Mouse (Mus musculus) left cerebral cortex, adult 2 months (tissue): ENCODE results near the gene Pop7. TPM values are rescaled to one million over a fixed set of nuclear protein-coding genes. Genes with fewer than 3 reads are reported as not detected.

Experiments
- DNase-seq, 2 experiments: peaks; one replicate each; pipeline ENCODE4 v3.0.0; 2021 to 2022; ENCODE audit warnings: low spot score in 2 of 2, mixed read lengths in 1 of 2; ENCODE audit errors: extremely low spot score in 1 of 2
- H3K27ac ChIP-seq: fragments of 200-600 bp; 2 replicates; pipeline ENCODE4 v1.8.1; 2022
- H3K4me3 ChIP-seq: fragments of 200-600 bp; 2 replicates; pipeline ENCODE4 v1.8.1; 2022
- CTCF ChIP-seq: fragments of 200-600 bp; IDR thresholded peaks from 2 replicates; pipeline ENCODE4 v1.8.1; 2022; ENCODE audit warnings: antibody characterized with exemption, mild to moderate bottlenecking, moderate library complexity
- intact Hi-C: fragments of 180-260 bp; cut with DNase I; formaldehyde crosslinking; loops from one replicate; pipeline ENCODE4 v1.15.1; 2025
- total RNA-seq, 2 experiments: library from RNA; stranded (reverse); gene quantifications; 2 replicates each; pipeline ENCODE4 v1.2.3; 2021

Pop7 gene
- total RNA-seq, 2 experiments from 2014 or later: 30.4 to 35.9 TPM

DNA sequence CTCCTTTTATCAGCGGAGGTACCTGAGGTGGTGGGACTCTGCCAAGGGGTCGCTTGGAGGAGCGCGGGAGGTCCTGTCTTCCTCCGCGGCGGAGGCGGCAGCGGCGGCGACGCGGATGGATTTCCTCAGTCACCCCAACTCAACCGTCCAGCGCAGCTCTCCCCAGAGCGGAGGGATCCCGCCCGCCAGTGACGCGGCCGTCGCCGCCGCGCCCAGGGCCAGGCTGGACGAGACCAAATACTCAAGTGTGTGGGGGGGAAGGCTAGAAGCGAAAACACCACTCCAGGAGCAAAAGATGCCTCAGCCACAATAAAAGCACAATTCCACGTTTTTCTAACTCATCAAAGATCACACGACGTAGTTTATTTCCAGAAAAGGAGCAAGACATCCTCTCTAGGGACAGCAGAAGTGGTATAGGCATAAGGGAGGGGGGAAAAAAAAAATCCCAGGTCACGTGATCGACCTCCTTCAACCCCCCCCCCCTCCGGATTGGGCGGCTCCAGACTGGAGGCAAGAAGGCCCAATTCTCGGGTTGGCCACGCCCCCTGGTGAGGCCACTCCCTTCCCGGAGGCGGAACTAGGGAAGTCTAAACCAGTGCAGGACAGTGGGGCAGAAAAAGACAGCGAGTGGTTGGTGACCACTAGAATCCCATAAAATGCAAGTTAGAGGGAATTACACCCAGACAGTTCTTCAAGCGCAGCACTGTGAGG lies 31.0 kb upstream of the Pop7 start, which contains the start of the genes Epo and Gnb2:
Epo (minus strand) TSS at position 126 of the 711 bp plus-strand sequence.
Gnb2 (minus strand) TSS at position 394 of the 711 bp plus-strand sequence.
- peak within 1 kb of the TSS; percentile 97 for H3K4me3 ChIP-seq
- H3K27ac ChIP-seq: peak within 1 kb of the TSS; percentile 100
- DNase-seq: peak; percentile 96
- no peak for TF ChIP-seq CTCF
- intact Hi-C loops: loop anchor here (1.0 to 5.0 kb wide), 4 partner anchors 20 to 634 kb away; partner anchors contain the start of genes Actl6b and Tsc22d4

GRCm38 (mm10) chr5:137532808-137533116 lies 30.4 kb upstream of the Pop7 start:
- TF ChIP-seq CTCF: no peak
- peak overlapping the region; percentile 97 for H3K4me3 ChIP-seq
- no peak for DNase-seq
- peak overlapping the region; percentile 100 for H3K27ac ChIP-seq
- intact Hi-C loops: loop anchor here (1.0 to 5.0 kb wide), 4 partner anchors 21 to 635 kb away; partner anchors contain the start of genes Actl6b and Tsc22d4

DNA sequence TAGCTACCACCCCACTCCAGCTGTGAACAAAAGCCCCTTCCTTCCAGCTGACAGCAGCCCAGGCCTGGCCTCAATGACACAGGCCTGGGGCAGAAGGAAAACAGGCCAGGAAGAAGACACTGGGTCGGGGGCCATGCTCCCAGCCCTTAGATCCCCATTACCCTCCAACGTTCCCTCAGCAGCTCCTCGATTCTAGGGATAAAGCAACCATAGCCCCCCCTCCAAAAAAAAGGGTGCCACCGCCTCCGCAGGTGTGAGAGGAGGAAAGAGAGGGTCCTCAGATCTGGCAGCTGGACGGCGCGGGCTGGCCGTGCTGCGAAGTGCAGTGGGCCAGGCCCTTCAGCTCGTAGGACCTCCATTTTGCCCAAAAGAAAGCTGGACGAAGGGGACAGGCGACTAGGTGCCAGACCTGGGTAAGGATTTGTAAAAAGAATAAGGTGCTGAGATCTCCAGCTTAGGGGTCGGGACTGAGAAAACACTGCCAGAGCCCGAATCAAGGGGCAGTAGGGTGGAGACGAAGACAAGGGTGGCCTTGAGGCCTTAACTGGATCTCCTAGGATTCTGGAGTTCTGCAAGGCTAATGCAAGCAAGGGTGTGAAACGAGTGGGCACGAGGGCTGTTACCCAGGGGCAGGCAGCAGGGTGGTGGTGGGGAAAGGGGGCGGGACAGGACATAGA lies 30.0 kb upstream of the Pop7 start:
- intact Hi-C loops: loop anchor here (2.0 to 5.0 kb wide), 3 partner anchors 21 to 635 kb away; partner anchors contain the start of gene Tsc22d4
- H3K4me3 ChIP-seq: peak overlapping the region; percentile 97
- TF ChIP-seq CTCF: no peak
- H3K27ac ChIP-seq: peak overlapping the region; percentile 100
- DNase-seq: peak in 1 of 2 experiments; percentile 39

DNA sequence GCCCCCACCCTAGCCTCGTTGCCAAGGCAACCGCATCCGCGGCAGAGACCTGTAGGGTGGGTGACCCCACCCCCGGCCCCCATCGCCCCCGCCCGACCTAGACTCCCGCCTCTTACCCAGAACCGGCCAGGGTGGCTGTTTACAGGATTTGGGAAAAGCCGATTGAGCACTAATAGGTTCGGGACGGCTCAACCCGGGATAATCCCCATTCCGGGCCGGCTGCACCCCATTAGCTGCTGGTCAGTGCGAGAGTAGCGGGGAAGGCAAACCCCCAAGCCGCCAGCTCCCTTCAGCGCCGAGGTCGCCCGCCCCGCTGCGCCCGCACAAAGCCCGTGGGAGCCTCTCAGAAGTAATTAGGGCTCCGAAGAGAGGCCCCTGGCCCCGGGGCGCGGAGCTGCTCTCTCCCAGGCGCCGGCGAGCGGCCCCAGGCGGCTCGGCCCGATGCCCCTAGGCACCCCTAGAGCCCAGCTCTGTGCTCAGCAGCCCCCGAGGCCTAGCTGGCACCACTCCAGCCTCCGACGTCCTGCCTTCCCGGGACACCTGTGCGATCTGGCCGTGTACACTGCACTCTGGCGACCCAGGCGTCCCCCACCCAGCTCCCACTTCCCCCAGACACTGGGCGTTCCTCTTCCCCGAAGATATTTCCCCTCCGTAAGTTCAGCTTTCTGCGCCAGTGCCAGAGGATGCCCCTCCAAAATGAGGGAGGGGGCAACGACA lies 29.3 kb upstream of the Pop7 start:
- TF ChIP-seq CTCF: no peak
- peak overlapping the region; percentile 100 for H3K27ac ChIP-seq
- H3K4me3 ChIP-seq: peak overlapping the region; percentile 97
- peak in 1 of 2 experiments; percentile 79 for DNase-seq
- intact Hi-C loops: loop anchor here (2.0 to 5.0 kb wide), 3 partner anchors 21 to 636 kb away; partner anchors contain the start of gene Tsc22d4

- DNase-seq: peak; percentile 60 to 88
- peak overlapping the region; percentile 97 for H3K4me3 ChIP-seq
- no peak for TF ChIP-seq CTCF
- intact Hi-C loops: loop anchor here (5.0 kb wide), 2 partner anchors 216 to 636 kb away; partner anchors contain the start of gene Tsc22d4
- H3K27ac ChIP-seq: peak overlapping the region; percentile 100
These were observed 28.5 kb upstream of the Pop7 start for GRCm38 (mm10) chr5:137530588-137531413.

DNA sequence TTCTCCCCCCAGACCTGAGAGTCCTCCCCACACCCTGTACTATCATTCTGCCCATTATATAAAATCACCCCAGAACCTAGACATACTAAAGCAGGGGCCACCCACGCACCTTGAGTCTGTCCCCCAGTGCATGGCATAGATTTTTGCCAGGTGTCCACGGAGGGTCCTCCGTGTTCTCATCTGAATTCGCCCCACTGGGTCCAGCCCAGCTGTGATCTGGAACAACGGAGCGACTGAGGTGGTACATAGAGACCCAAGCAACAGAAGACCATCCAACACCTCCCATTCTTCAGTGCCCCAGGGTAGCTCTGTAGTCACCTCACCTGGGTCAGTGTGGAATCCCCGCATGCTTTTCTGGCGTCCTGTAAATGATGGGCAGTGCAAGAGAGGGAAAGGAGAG lies 27.8 kb upstream of the Pop7 start:
- peak overlapping the region; percentile 97 for H3K4me3 ChIP-seq
- H3K27ac ChIP-seq: peak overlapping the region; percentile 100
- TF ChIP-seq CTCF: no peak
- DNase-seq: no peak
- intact Hi-C loops: loop anchor here (5.0 kb wide), 2 partner anchors 217 to 637 kb away; partner anchors contain the start of gene Tsc22d4

GRCm38 (mm10) chr5:137529221-137529995 lies 27.1 kb upstream of the Pop7 start:
- intact Hi-C loops: loop anchor here (5.0 kb wide), 1 partner anchor 232 kb away; no protein-coding TSS in a partner anchor
- peak overlapping the region; percentile 97; the same call in 1 of the 2 replicates for H3K4me3 ChIP-seq
- no peak for DNase-seq

GRCm38 (mm10) chr5:137528247-137528968 lies 26.1 kb upstream of the Pop7 start:
- DNase-seq: no peak
- Histone ChIP-seq H3K4me3 (no peak overlapping the region), H3K27ac (no peak overlapping the region; the same call in 1 of the 2 replicates)
- no peak for TF ChIP-seq CTCF
- intact Hi-C loops: loop anchor here (5.0 kb wide), 1 partner anchor 231 kb away; no protein-coding TSS in a partner anchor

More at GRCm38 (mm10) chr5:137529221-137529995, 27.1 kb upstream of the Pop7 start:
- no peak for TF ChIP-seq CTCF
- peak overlapping the region; percentile 100; the same call in 1 of the 2 replicates for H3K27ac ChIP-seq

DNA sequence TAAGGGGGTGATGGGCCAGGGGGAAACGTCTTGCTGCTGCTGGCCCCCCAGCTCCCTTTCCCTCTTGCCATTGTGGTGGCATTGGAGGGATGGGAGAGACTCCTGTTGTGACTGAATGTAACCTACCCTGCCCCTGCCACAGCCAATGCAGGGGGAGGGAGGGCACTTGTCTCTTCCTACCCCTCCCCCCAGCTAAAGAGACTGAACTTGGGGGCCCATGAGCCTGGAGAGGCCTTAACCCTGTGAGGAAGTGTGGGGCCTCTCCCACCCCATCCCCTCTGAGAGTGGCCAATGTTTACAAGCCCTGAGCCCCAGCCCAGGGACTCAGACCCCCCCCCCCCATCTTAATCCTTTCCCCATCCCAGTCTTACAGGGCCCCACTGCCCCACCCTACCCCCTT lies 25.1 kb upstream of the Pop7 start:
- H3K27ac ChIP-seq: no peak overlapping the region
- intact Hi-C loops: loop anchor here (5.0 kb wide), 1 partner anchor 230 kb away; no protein-coding TSS in a partner anchor
- no peak for DNase-seq
- no peak for TF ChIP-seq CTCF
- no peak overlapping the region for H3K4me3 ChIP-seq
